Mouse (Mus musculus) urinary bladder, postnatal 10 days (tissue): Measurements from ENCODE around the gene Ccdc163.

Experiments
- DNase-seq: peaks from one replicate; pipeline ENCODE4 v3.0.0; 2022; ENCODE audit warnings: low spot score

The Ccdc163 gene

GRCm38 (mm10) chr4:116703804-116704203 is 4.5 kb upstream of the Ccdc163 start:
- DNase-seq: peak; percentile 49

GRCm38 (mm10) chr4:116707666-116708065 is 643 bp upstream of the Ccdc163 start:
- no peak for DNase-seq

- DNase-seq: no peak
These were observed 582 bp downstream of the Ccdc163 start for GRCm38 (mm10) chr4:116708791-116709390.

GRCm38 (mm10) chr4:116710154-116710553 is 1.8 kb downstream of the Ccdc163 start:
- no peak for DNase-seq

GRCm38 (mm10) chr4:116712536-116712935 is 4.2 kb downstream of the Ccdc163 start:
- DNase-seq: no peak

- no peak for DNase-seq
These were observed 11.1 kb downstream of the Ccdc163 start for GRCm38 (mm10) chr4:116719396-116719795.

GRCm38 (mm10) chr4:116720343-116721097 is 12.2 kb downstream of the Ccdc163 start, which contains the start of gene Tesk2:
Tesk2 (plus strand) TSS chr4:116720948.
- DNase-seq: peak; percentile 61

- no peak for DNase-seq
These were observed 12.9 kb downstream of the Ccdc163 start for GRCm38 (mm10) chr4:116721098-116721628.

GRCm38 (mm10) chr4:116722230-116722629 is 13.9 kb downstream of the Ccdc163 start:
- DNase-seq: no peak

GRCm38 (mm10) chr4:116725444-116725843 is 17.1 kb downstream of the Ccdc163 start:
- no peak for DNase-seq

- DNase-seq: no peak
These were observed 19.1 kb downstream of the Ccdc163 start for GRCm38 (mm10) chr4:116727401-116727800.

- DNase-seq: no peak
These were observed 21.2 kb downstream of the Ccdc163 start for GRCm38 (mm10) chr4:116729532-116729931.

- no peak for DNase-seq
These were observed 22.8 kb downstream of the Ccdc163 start for GRCm38 (mm10) chr4:116731077-116731476.

- DNase-seq: no peak
These were observed 24.0 kb downstream of the Ccdc163 start for GRCm38 (mm10) chr4:116732355-116732754.

GRCm38 (mm10) chr4:116734996-116735395 is 26.7 kb downstream of the Ccdc163 start:
- DNase-seq: no peak

GRCm38 (mm10) chr4:116738972-116739751 is 30.9 kb downstream of the Ccdc163 start:
- no peak for DNase-seq

- no peak for DNase-seq
These were observed 41.4 kb downstream of the Ccdc163 start for GRCm38 (mm10) chr4:116749750-116750149.

GRCm38 (mm10) chr4:116761914-116762313 is 53.6 kb downstream of the Ccdc163 start:
- DNase-seq: no peak

- DNase-seq: no peak
These were observed 55.7 kb downstream of the Ccdc163 start for GRCm38 (mm10) chr4:116764001-116764400.

GRCm38 (mm10) chr4:116768510-116768909 is 60.2 kb downstream of the Ccdc163 start:
- DNase-seq: no peak

GRCm38 (mm10) chr4:116769060-116769459 is 60.8 kb downstream of the Ccdc163 start:
- no peak for DNase-seq

- DNase-seq: no peak
These were observed 68.1 kb downstream of the Ccdc163 start for GRCm38 (mm10) chr4:116776391-116776790.
